Mouse (Mus musculus): ENCODE measurements at regions not wholly inside any gene's neighbourhood (a gene's known extent, or its start where the extent isn't known, plus 50 kb on each side); places are given as distances from the start of the nearest gene placed in this dataset.
"Not testable (repeated sequence)": the region's sequence is repeated elsewhere in the genome, so short reads cannot be mapped to it uniquely, and the experiment has no call there.

DNA sequence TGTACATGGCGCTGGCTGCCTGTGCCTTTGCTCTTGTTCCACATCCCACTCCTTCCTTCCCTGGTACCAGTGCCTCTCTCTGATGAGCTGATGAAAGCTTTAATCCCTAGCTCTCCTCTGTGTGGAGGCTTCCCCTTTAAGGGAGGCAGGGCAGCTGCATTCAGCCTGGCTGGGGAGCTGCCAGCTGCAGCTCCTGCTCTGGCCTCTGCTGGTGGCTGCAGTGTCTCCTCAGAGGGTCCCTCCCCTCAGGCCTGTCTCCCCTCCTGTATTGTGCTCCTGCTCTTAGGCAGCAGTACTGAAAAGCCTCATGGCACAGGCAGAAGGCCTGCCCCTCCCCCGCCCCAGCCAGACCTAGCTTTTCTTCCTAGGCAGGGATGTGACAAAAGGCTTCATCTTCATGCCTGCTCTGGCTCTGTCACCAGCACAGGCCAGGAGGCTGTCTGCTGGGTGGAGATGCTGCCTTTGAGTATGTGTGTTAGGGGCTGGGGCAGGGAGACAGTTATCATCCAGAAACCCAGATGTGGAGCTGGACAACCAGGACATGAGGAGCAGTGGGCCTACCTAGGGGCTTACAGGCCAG lies 97.7 kb upstream of the Zcchc13 start:
- DNase-seq (ENCODE audit: low read depth, low spot score); POLR2A ChIA-PET; in situ Hi-C loops (cut with MboI; ENCODE audit: low pct_unique_long_range_greater_than_20kb); H3K27me3 ChIP-seq: not testable (repeated sequence)
- ATAC-seq, result peak; percentile 62
- CTCF ChIA-PET, result interaction anchor here (1.6 kb wide), 1 partner anchor 27 kb away, joined by 4 read pairs; no protein-coding TSS in a partner anchor

- TF ChIP-seq CTCF (IDR thresholded peaks at IDR 0.05), result no peak
Measured at GRCm38 (mm10) chrX:103533306-103533705, 97.1 kb upstream of the Zcchc13 start.

GRCm38 (mm10) chrX:103533831-103534230 lies 96.6 kb upstream of the Zcchc13 start:
- in situ Hi-C loops (cut with MboI; ENCODE audit: low pct_unique_long_range_greater_than_20kb), result no loop called here
- CTCF ChIA-PET, result interaction anchor here (1.6 kb wide), 1 partner anchor 26 kb away, joined by 4 read pairs; no protein-coding TSS in a partner anchor

More at GRCm38 (mm10) chrX:103533306-103533705, 97.1 kb upstream of the Zcchc13 start:
- no peaks in the 10 kb centered on the region for H3K27me3 ChIP-seq
- DNase-seq (ENCODE audit: low read depth, low spot score) (no peak), ATAC-seq (no peak)
- in situ Hi-C loops (cut with MboI; ENCODE audit: low pct_unique_long_range_greater_than_20kb), result no loop called here
- POLR2A ChIA-PET, result no interaction called here
- CTCF ChIA-PET, result interaction anchor here (1.6 kb wide), 1 partner anchor 26 kb away, joined by 4 read pairs; no protein-coding TSS in a partner anchor

DNA sequence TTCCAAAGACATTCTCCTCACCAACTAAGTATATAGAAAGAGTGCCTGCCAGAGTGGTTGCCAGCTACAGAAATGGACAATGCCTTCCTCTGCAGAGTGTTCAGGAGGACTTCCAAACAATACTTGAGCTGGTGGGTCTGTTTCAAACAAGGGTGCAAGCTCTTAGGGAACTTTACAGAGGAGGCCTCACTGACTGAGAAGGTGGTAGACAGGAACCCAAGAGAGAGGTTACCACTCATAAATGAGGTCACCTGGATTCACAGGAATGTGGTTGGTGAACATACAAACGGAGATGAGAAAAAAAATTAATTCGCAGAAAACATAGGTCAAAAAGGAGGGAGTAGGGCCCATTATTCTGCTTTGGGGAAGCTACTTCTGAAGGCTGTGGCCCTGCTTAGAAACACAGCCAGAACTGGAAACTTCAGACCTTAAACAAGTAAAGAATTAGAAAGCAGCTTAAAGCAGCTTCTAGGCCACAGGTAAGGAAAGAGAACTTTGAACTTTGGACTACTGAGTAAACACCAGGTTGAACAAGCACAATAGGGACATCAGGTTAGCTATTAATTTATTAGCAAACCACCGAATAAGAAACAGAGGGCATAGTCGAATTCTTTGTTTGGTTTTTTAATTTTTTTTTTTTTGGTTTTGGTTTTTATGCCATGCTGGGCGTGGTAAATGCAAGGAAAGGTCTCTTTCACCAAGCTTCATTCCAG lies 83.7 kb upstream of the Zcchc13 start:
- no peaks in the 10 kb centered on the region for H3K27me3 ChIP-seq
- no peak for TF ChIP-seq CTCF (IDR thresholded peaks at IDR 0.05)
- DNase-seq (ENCODE audit: low read depth, low spot score) (no peak), ATAC-seq (no peak)
- ChIA-PET POLR2A (interaction anchor here (0.7 kb wide), 1 partner anchor 145 kb away, joined by 3 read pairs; no protein-coding TSS in a partner anchor), CTCF (interaction anchor here (0.5 to 1.3 kb wide), 4 partner anchors 14 to 97 kb away, joined by 3 to 4 read pairs (median 4); no protein-coding TSS in a partner anchor)
- in situ Hi-C loops (cut with MboI; ENCODE audit: low pct_unique_long_range_greater_than_20kb), result no loop called here

More at GRCm38 (mm10) chrX:103533831-103534230, 96.6 kb upstream of the Zcchc13 start:
- no peaks in the 10 kb centered on the region for H3K27me3 ChIP-seq
- no peak for ATAC-seq
- POLR2A ChIA-PET, result no interaction called here
- no peak for DNase-seq (ENCODE audit: low read depth, low spot score)
- TF ChIP-seq CTCF (IDR thresholded peaks at IDR 0.05), result no peak

- no peak for ATAC-seq
- POLR2A ChIA-PET, result no interaction called here
Measured at GRCm38 (mm10) chrX:103551304-103551703, 79.1 kb upstream of the Zcchc13 start.

DNA sequence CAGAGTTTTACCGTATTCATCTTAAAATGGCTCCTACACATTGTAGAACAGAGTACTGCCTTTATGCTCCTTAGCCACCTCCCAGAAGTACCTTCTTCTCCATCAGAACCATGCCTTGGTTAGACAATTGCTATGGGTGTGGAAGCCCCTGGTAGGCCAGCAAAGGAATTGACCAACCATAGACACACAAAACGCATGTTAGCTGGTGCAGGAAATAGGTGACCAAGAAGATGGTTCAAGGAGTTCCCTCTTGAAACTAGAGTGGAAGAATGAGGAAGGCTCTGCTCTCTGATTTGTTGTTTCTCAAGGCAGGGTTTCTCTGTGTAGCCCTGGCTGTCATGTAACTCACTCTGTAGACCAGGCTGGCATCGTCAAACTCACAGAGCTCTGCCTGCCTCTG lies 77.2 kb upstream of the Zcchc13 start:
- POLR2A ChIA-PET, result no interaction called here
- ATAC-seq (no peak), DNase-seq (ENCODE audit: low read depth, low spot score) (no peak)
- CTCF ChIA-PET, result interaction anchor here (1.3 to 1.7 kb wide), 2 partner anchors 12 to 25 kb away, joined by 3 read pairs; no protein-coding TSS in a partner anchor
- in situ Hi-C loops (cut with MboI; ENCODE audit: low pct_unique_long_range_greater_than_20kb), result no loop called here
- H3K27me3 ChIP-seq, result no peaks in the 10 kb centered on the region
- TF ChIP-seq CTCF (IDR thresholded peaks at IDR 0.05), result no peak

More at GRCm38 (mm10) chrX:103551304-103551703, 79.1 kb upstream of the Zcchc13 start:
- TF ChIP-seq CTCF (IDR thresholded peaks at IDR 0.05), result no peak
- in situ Hi-C loops (cut with MboI; ENCODE audit: low pct_unique_long_range_greater_than_20kb), result no loop called here
- no peaks in the 10 kb centered on the region for H3K27me3 ChIP-seq
- CTCF ChIA-PET, result interaction anchor here (1.7 kb wide), 1 partner anchor 13 kb away, joined by 3 read pairs; no protein-coding TSS in a partner anchor
- no peak for DNase-seq (ENCODE audit: low read depth, low spot score)

- DNase-seq (ENCODE audit: low read depth, low spot score) (no peak), ATAC-seq (no peak)
- H3K27me3 ChIP-seq, result no peaks in the 10 kb centered on the region
- POLR2A ChIA-PET, result no interaction called here
- in situ Hi-C loops (cut with MboI; ENCODE audit: low pct_unique_long_range_greater_than_20kb), result no loop called here
- TF ChIP-seq CTCF (IDR thresholded peaks at IDR 0.05), result no peak
- CTCF ChIA-PET, result interaction anchor here (1.3 kb wide), 1 partner anchor 25 kb away, joined by 3 read pairs; no protein-coding TSS in a partner anchor
Measured at GRCm38 (mm10) chrX:103553605-103554004, 76.8 kb upstream of the Zcchc13 start.

- POLR2A ChIA-PET, result interaction anchor here (0.7 kb wide), 1 partner anchor 11 kb away, joined by 3 read pairs; no protein-coding TSS in a partner anchor
- H3K27me3 ChIP-seq; CTCF ChIA-PET; in situ Hi-C loops (cut with MboI; ENCODE audit: low pct_unique_long_range_greater_than_20kb); DNase-seq (ENCODE audit: low read depth, low spot score): not testable (repeated sequence)
- ATAC-seq, result peak; percentile 4
Measured at GRCm38 (mm10) chrX:103555041-103555986, 75.1 kb upstream of the Zcchc13 start.

- DNase-seq (ENCODE audit: low read depth, low spot score) (no peak), ATAC-seq (no peak)
- ChIA-PET CTCF (no interaction called here), POLR2A (interaction anchor here (0.7 kb wide), 1 partner anchor 12 kb away, joined by 3 read pairs; no protein-coding TSS in a partner anchor)
- TF ChIP-seq CTCF (IDR thresholded peaks at IDR 0.05), result no peak
- no peaks in the 10 kb centered on the region for H3K27me3 ChIP-seq
- in situ Hi-C loops (cut with MboI; ENCODE audit: low pct_unique_long_range_greater_than_20kb), result no loop called here
Measured at GRCm38 (mm10) chrX:103556046-103556445, 74.3 kb upstream of the Zcchc13 start.
